Mouse (Mus musculus): ENCODE measurements around the gene Helb. TPM values are rescaled to one million over a fixed set of nuclear protein-coding genes. Genes with fewer than 3 reads are reported as not detected.

The Helb gene
- polyA plus RNA-seq, 1 experiment from 2014 or later: 2.7 TPM

- Histone ChIP-seq H3K4me2 (replicated peaks; ENCODE audit: low read depth, low read length) (no peak overlapping the region), H3K36me3 (ENCODE audit: insufficient read depth, low read length) (no peaks in the 10 kb centered on the region), H3K4me1 (ENCODE audit: insufficient read depth, low read depth, low read length) (no peaks in the 10 kb centered on the region), H3K27ac (ENCODE audit: low read length) (no peak overlapping the region), H3K4me3 (ENCODE audit: low read depth, low read length) (no peak overlapping the region), H3K27me3 (replicated peaks; ENCODE audit: insufficient read depth, low read length) (no peaks in the 10 kb centered on the region), H3K9me3 (ENCODE audit: low read length) (no peaks in the 10 kb centered on the region), H3K9ac (replicated peaks; ENCODE audit: low read depth) (no peak overlapping the region)
- WGBS: 62% methylated on average over 12 of the region's 12 CpGs
- DNase-seq (ENCODE audit: low spot score) (no peak), ATAC-seq (no peak)
- TF ChIP-seq EP300 (IDR thresholded peaks at IDR 0.05): no peak
- TF ChIP-seq CTCF (IDR thresholded peaks at IDR 0.05): no peak
These were observed 23.3 kb upstream of the Helb start for GRCm38 (mm10) chr10:120136020-120136562.

DNA sequence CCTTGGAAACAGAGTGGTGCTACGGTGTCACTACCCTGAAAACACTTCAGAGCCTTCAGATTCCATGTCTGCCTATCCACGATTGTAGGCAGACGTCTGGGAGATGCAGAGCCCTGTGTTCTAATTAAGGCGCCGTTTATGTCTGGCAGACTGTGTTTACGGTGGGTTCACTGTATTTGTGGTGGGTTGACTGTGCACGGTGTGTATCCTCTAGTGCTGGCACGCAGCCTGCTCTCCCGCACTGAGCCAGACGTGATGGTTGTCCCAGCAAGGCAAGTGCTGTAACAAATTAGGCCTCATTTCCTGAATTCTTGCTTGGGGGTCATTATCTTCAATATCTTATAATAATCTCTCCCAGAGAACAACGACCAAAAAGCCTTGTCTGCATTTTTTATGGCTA is 20.9 kb upstream of the Helb start:
- no peak overlapping the region for H3K9ac ChIP-seq (replicated peaks; ENCODE audit: low read depth)
- H3K4me2 ChIP-seq (replicated peaks; ENCODE audit: low read depth, low read length): no peak overlapping the region
- no peaks in the 10 kb centered on the region for H3K36me3 ChIP-seq (ENCODE audit: insufficient read depth, low read length)
- H3K4me1 ChIP-seq (ENCODE audit: insufficient read depth, low read depth, low read length): no peaks in the 10 kb centered on the region
- no peaks in the 10 kb centered on the region for H3K9me3 ChIP-seq (ENCODE audit: low read length)
- TF ChIP-seq CTCF (IDR thresholded peaks at IDR 0.05): no peak
- no peak for TF ChIP-seq EP300 (IDR thresholded peaks at IDR 0.05)
- no peak overlapping the region for H3K27ac ChIP-seq (ENCODE audit: low read length)
- ATAC-seq (no peak), DNase-seq (ENCODE audit: low spot score) (no peak)
- no peak overlapping the region for H3K4me3 ChIP-seq (ENCODE audit: low read depth, low read length)
- H3K27me3 ChIP-seq (replicated peaks; ENCODE audit: insufficient read depth, low read length): no peaks in the 10 kb centered on the region
- WGBS: 47% methylated on average over 11 of the region's 11 CpGs

- ATAC-seq (no peak), DNase-seq (ENCODE audit: low spot score) (no peak)
- no peaks in the 10 kb centered on the region for H3K4me1 ChIP-seq (ENCODE audit: insufficient read depth, low read depth, low read length)
- no peaks in the 10 kb centered on the region for H3K9me3 ChIP-seq (ENCODE audit: low read length)
- no peak overlapping the region for H3K27ac ChIP-seq (ENCODE audit: low read length)
- no peak overlapping the region for H3K9ac ChIP-seq (replicated peaks; ENCODE audit: low read depth)
- peak; percentile 61 for TF ChIP-seq CTCF (IDR thresholded peaks at IDR 0.05)
- TF ChIP-seq EP300 (IDR thresholded peaks at IDR 0.05): no peak
- no peaks in the 10 kb centered on the region for H3K27me3 ChIP-seq (replicated peaks; ENCODE audit: insufficient read depth, low read length)
- no peak overlapping the region for H3K4me2 ChIP-seq (replicated peaks; ENCODE audit: low read depth, low read length)
- 60% methylated on average over 16 of the region's 16 CpGs for WGBS
- no peak overlapping the region for H3K4me3 ChIP-seq (ENCODE audit: low read depth, low read length)
- H3K36me3 ChIP-seq (ENCODE audit: insufficient read depth, low read length): no peaks in the 10 kb centered on the region
These were observed 17.8 kb upstream of the Helb start for GRCm38 (mm10) chr10:120130621-120131020.

GRCm38 (mm10) chr10:120128601-120129277 is 16.0 kb upstream of the Helb start:
- ATAC-seq (no peak), DNase-seq (ENCODE audit: low spot score) (no peak)
- H3K4me1 ChIP-seq (ENCODE audit: insufficient read depth, low read depth, low read length): no peaks in the 10 kb centered on the region
- no peak overlapping the region for H3K4me3 ChIP-seq (ENCODE audit: low read depth, low read length)
- no peaks in the 10 kb centered on the region for H3K9me3 ChIP-seq (ENCODE audit: low read length)
- no peak for TF ChIP-seq CTCF (IDR thresholded peaks at IDR 0.05)
- no peaks in the 10 kb centered on the region for H3K27me3 ChIP-seq (replicated peaks; ENCODE audit: insufficient read depth, low read length)
- no peak overlapping the region for H3K27ac ChIP-seq (ENCODE audit: low read length)
- no peak overlapping the region for H3K9ac ChIP-seq (replicated peaks; ENCODE audit: low read depth)
- no peaks in the 10 kb centered on the region for H3K36me3 ChIP-seq (ENCODE audit: insufficient read depth, low read length)
- WGBS: 29% methylated on average over 13 of the region's 13 CpGs
- H3K4me2 ChIP-seq (replicated peaks; ENCODE audit: low read depth, low read length): no peak overlapping the region

DNA sequence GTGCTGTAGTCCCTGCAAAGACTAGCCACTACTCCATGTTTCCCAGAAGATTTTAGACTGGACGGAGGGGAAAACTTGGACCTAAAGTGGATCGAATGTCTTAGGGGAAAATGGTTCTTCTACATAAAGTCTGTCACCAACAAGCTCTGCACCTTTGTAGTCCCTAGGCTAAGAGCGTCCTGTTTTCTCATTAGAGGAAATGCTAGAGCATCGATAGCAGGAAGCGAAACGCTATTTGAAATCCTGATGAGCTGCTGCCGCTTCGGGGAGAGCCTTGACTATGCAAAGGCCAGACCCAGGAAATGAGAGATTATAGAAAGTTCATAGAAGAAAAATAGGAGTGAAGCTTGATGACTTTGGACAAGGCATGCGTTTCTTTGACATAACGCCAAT is 12.7 kb upstream of the Helb start:
- DNase-seq (ENCODE audit: low spot score) (no peak), ATAC-seq (no peak)
- H3K9ac ChIP-seq (replicated peaks; ENCODE audit: low read depth): no peak overlapping the region
- no peak for TF ChIP-seq CTCF (IDR thresholded peaks at IDR 0.05)
- no peak for TF ChIP-seq EP300 (IDR thresholded peaks at IDR 0.05)
- H3K27ac ChIP-seq (ENCODE audit: low read length): no peak overlapping the region
- no peak overlapping the region for H3K4me2 ChIP-seq (replicated peaks; ENCODE audit: low read depth, low read length)
- H3K9me3 ChIP-seq (ENCODE audit: low read length): no peaks in the 10 kb centered on the region
- H3K27me3 ChIP-seq (replicated peaks; ENCODE audit: insufficient read depth, low read length): no peaks in the 10 kb centered on the region
- no peaks in the 10 kb centered on the region for H3K4me1 ChIP-seq (ENCODE audit: insufficient read depth, low read depth, low read length)
- H3K36me3 ChIP-seq (ENCODE audit: insufficient read depth, low read length): no peaks in the 10 kb centered on the region
- 63% methylated on average over 10 of the region's 10 CpGs for WGBS
- no peak overlapping the region for H3K4me3 ChIP-seq (ENCODE audit: low read depth, low read length)

DNA sequence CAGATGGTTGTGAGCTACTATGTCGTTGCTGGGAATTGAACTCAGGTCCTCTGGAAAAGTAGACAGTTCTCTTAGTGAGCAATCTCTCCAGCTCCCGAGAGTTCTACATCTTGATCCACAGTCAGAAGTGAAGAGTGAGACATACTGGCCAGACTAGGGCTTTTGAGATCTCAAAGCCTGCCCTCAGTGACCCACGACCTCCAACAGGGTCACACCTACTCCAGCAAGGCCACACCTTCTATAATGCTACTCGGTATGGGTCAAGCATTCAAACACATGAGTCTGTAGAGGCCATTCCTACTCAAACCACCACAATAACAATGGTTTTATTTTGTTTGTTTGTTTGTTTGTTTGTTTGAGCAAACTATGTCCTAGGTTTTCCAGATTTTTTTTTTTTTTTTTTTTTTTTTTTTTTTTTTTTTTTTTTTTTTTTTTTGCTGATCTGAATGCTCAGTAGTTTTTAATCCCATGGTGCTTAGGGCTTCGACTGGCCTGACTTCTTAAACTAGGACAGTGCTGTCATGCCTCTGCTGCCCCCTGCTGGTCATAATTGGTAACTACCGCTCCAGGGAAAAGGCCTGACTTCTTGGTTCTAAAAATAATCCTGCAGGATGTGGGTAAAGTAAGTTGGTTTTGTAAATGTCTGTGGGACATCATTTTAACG is 12.1 kb upstream of the Helb start:
- 48% methylated on average over 7 of the region's 7 CpGs for WGBS
- H3K9me3 ChIP-seq (ENCODE audit: low read length): no peaks in the 10 kb centered on the region
- no peaks in the 10 kb centered on the region for H3K36me3 ChIP-seq (ENCODE audit: insufficient read depth, low read length)
- TF ChIP-seq EP300 (IDR thresholded peaks at IDR 0.05) (no peak), CTCF (IDR thresholded peaks at IDR 0.05) (peak; percentile 91)
- H3K9ac ChIP-seq (replicated peaks; ENCODE audit: low read depth): no peak overlapping the region
- DNase-seq (ENCODE audit: low spot score) (peak; percentile 91), ATAC-seq (peak; percentile 66)
- H3K4me1 ChIP-seq (ENCODE audit: insufficient read depth, low read depth, low read length): no peaks in the 10 kb centered on the region
- no peak overlapping the region for H3K4me3 ChIP-seq (ENCODE audit: low read depth, low read length)
- no peaks in the 10 kb centered on the region for H3K27me3 ChIP-seq (replicated peaks; ENCODE audit: insufficient read depth, low read length)
- no peak overlapping the region for H3K4me2 ChIP-seq (replicated peaks; ENCODE audit: low read depth, low read length)
- H3K27ac ChIP-seq (ENCODE audit: low read length): no peak overlapping the region
